Mouse (Mus musculus) kidney, adult 2 months (tissue): Measurements from ENCODE around the gene Eif5a2. TPM values are rescaled to one million over a fixed set of nuclear protein-coding genes. Genes with fewer than 3 reads are reported as not detected.

Experiments used
- DNase-seq: peaks from one replicate; pipeline ENCODE4 v3.0.0; 2021
- H3K27ac ChIP-seq: fragments of 200-500 bp; 2 replicates; pipeline ENCODE4 v1.5.1; 2012; ENCODE audit warnings: low read depth, low read length, control low read depth, inconsistent platforms; ENCODE audit not compliant: insufficient read depth
- H3K27me3 ChIP-seq: fragments of 200-500 bp; replicated peaks from 2 replicates; pipeline ENCODE4 v1.6.1; 2012; ENCODE audit warnings: mild to moderate bottlenecking, moderate library complexity, low read length, inconsistent platforms; ENCODE audit not compliant: control insufficient read depth, insufficient read depth
- H3K36me3 ChIP-seq: fragments of 200-500 bp; 2 replicates; pipeline ENCODE4 v1.6.1; 2012; ENCODE audit warnings: mild to moderate bottlenecking, moderate library complexity, low read length, inconsistent platforms; ENCODE audit not compliant: control insufficient read depth, insufficient read depth
- H3K4me1 ChIP-seq: fragments of 200-500 bp; 2 replicates; pipeline ENCODE4 v1.6.1; 2011; ENCODE audit warnings: low read length; ENCODE audit not compliant: control insufficient read depth, insufficient read depth
- H3K4me3 ChIP-seq: fragments of 200-500 bp; 2 replicates; pipeline ENCODE4 v1.5.1; 2011; ENCODE audit warnings: mild to moderate bottlenecking, low read depth, low read length, control low read depth; ENCODE audit not compliant: insufficient read depth
- CTCF ChIP-seq: fragments of 200-500 bp; conservative IDR thresholded peaks from 2 replicates; pipeline ENCODE4 v1.5.1; 2011; ENCODE audit warnings: low read depth, mild to moderate bottlenecking, control low read depth, low read length, moderate library complexity, mixed read lengths; ENCODE audit not compliant: insufficient read depth, insufficient read length
- POLR2A ChIP-seq: fragments of 200-500 bp; IDR thresholded peaks from one replicate; pipeline ENCODE4 v1.6.1; 2011; ENCODE audit warnings: low read depth, low read length, control low read depth
- WGBS: fragments of 180-500 bp; shearing (Covaris S2); methylation state at CpG from one replicate; pipeline ENCODE4 v1.1.7; 2018; 5-methylcytosine and 5-hydroxymethylcytosine counted together
- polyA plus RNA-seq: library from polyadenylated mRNA; depleted of rRNA; stranded (reverse); fragments of >200 nt; gene quantifications from 2 replicates; pipeline ENCODE4 v1.2.3, GENCODE M21; 2012; rRNA removed

Gene Eif5a2
- polyA plus RNA-seq, 1 experiment: 1.2 TPM

DNA sequence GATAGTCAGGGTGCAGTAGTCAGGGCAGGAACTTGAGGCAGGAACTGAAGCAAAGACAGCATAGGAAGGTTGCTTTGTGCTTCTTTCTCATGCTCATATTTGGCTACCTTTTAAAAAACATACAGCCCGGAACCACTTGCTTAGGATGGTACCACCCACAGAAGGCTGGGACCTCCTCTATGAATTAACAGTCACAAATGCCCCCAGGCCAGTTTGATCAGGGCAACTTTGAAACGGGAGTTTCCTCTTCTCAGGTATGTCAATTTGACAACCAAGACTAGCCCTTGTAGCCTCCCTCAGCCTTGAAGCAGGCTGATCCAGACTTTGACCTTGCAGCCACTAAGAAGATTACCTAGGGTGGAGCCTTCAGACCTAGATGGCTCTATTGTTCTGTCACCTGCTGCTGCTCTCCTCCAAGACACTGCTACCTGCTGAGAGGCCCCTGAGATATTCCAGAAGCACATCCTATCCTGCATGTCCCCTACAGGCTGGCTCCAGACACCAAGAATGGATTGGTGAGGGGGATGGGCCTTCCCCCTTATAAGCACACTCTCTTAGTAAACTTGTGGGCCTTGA lies 55.8 kb downstream of the Eif5a2 start:
- 58% methylated on average over 2 of the region's 2 CpGs for WGBS
- no peaks in the 10 kb centered on the region for H3K36me3 ChIP-seq
- H3K27me3 ChIP-seq: no peaks in the 10 kb centered on the region
- no peak overlapping the region for H3K4me3 ChIP-seq
- TF ChIP-seq CTCF: no peak
- TF ChIP-seq POLR2A: no peak
- H3K27ac ChIP-seq: no peak overlapping the region
- DNase-seq: no peak
- peaks cover 4% of the 10 kb centered on the region; the same call in 1 of the 2 replicates for H3K4me1 ChIP-seq

DNA sequence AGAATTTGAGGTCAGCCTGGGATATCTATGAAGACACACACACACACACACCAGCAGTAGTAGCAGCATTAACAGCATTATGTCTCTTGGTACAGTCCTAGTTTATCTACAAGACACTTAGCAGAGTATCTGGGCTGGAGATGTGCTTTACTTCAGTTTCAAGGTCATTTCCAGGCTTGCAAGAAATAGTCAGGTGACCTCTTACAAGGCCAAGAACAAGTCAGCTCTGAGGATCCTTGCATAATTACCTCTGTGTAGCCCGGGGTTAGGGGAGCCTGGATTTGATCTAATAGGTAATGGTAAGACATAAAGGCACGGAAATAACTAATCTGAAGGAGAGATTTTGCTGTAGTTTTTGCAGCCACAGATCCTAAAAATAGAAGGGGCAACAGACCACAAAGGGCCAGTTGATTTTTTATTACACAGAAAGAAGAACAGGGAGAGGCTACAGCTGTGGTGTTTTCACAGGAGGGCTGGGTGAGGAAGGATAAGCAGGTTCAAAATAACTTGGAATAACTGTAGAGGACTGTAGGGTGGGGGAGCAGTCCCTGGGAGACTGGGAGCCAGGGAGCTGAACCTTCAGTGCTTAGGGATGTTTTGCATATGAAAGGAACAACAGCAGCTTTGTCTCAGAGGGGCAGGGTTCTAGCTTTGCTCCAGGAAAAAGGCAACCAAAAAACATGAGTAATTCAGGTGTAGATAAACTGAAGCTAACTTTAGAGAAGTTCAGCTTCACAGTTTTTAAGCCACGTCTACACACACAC lies 61.0 kb downstream of the Eif5a2 start:
- peak; percentile 10 for DNase-seq
- Histone ChIP-seq H3K36me3 (no peaks in the 10 kb centered on the region), H3K27me3 (no peaks in the 10 kb centered on the region), H3K4me3 (no peak overlapping the region), H3K4me1 (peaks cover 9% of the 10 kb centered on the region; the same call in 1 of the 2 replicates), H3K27ac (peak overlapping the region; percentile 19)
- WGBS: 23% methylated on average over 3 of the region's 3 CpGs
- no peak for TF ChIP-seq POLR2A
- TF ChIP-seq CTCF: no peak

DNA sequence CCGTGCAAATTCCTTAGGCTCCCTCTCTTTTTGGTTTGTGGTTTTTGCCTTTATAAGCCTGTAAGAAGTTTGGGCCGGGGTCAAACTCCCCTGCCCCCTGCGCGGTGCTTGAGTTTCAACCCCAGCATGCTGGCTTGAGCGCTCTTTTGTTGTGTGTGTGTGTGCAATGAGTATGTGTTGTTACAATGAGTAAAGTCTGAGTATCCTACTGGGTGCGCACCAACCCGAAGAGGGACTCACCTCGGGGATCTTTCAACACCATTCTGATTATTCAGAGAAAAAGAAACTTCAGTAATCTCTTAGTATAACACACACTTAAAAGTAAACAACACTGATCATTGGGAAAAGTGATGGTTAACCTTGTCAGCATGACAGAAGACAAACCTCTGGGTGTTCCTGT lies 62.2 kb downstream of the Eif5a2 start:
- TF ChIP-seq POLR2A: no peak
- no peak for TF ChIP-seq CTCF
- H3K4me3 ChIP-seq: no peak overlapping the region
- H3K27me3 ChIP-seq: no peaks in the 10 kb centered on the region
- WGBS: 18% methylated on average over 8 of the region's 8 CpGs
- H3K4me1 ChIP-seq: peaks cover 9% of the 10 kb centered on the region; the same call in 1 of the 2 replicates
- DNase-seq: no peak
- peak overlapping the region; percentile 56 for H3K27ac ChIP-seq
- no peaks in the 10 kb centered on the region for H3K36me3 ChIP-seq

DNA sequence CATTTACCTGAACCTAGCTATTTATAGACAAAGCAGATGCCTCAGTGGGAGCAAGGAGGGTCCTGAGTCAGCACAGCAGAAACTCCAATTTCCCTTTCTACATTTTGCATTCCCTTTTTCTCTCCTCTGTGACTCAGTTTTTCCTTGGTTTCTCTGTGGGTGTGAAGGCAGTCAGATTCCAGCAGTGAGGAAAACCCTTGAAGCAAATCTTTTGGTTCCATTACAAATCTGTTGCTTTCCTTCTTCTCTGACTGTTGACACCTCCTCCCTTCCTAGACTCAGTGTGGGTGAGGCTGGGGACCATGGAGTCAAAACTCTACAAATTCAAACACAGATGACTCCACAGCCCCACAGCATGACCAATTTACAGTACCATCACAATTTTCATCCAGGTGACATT lies 66.0 kb downstream of the Eif5a2 start:
- TF ChIP-seq CTCF (no peak), POLR2A (no peak)
- Histone ChIP-seq H3K4me1 (peaks cover 3% of the 10 kb centered on the region; the same call in 1 of the 2 replicates), H3K27me3 (no peaks in the 10 kb centered on the region), H3K27ac (no peak overlapping the region), H3K36me3 (no peaks in the 10 kb centered on the region), H3K4me3 (no peak overlapping the region)
- DNase-seq: no peak

Other genes with a start within 250 kb of the Eif5a2 start
- 114 and 127 TPM in 2 replicates for gene Slc2a2, start 83.4 kb upstream of the Eif5a2 start, polyA plus RNA-seq
- 6.0 and 14.8 TPM in 2 replicates for gene Rpl22l1, start 24.2 kb downstream of the Eif5a2 start, polyA plus RNA-seq
- gene Gm1527, start 111.3 kb downstream of the Eif5a2 start, polyA plus RNA-seq: not detected in 2 replicates